Mouse (Mus musculus): ENCODE data around the gene H2-K1. TPM values are rescaled to one million over a fixed set of nuclear protein-coding genes. Genes with fewer than 3 reads are reported as not detected.

Gene H2-K1
- polyA plus RNA-seq, 2 experiments, result 25.5 to 27.0 TPM

GRCm38 (mm10) chr17:33948905-33949537, 51.1 kb downstream of the H2-K1 start:
- Histone ChIP-seq H3K4me1 (ENCODE audit: control insufficient read depth, insufficient read depth, low read length) (peaks cover 25% of the 10 kb centered on the region), H3K27me3 (ENCODE audit: control insufficient read depth, insufficient read depth, low read length) (no peaks in the 10 kb centered on the region), H3K4me3 (replicated peaks; ENCODE audit: low read length) (no peak overlapping the region), H3K4me2 (replicated peaks; ENCODE audit: low read depth, low read length, severe bottlenecking) (no peak overlapping the region), H3K9me3 (ENCODE audit: control insufficient read depth, low read length) (no peaks in the 10 kb centered on the region), H3K36me3 (ENCODE audit: control insufficient read depth, insufficient read depth, low read length) (peaks cover 80% of the 10 kb centered on the region), H3K9ac (ENCODE audit: low read depth, low read length, severe bottlenecking) (no peak overlapping the region), H3K27ac (replicated peaks; ENCODE audit: low read depth, low read length) (no peak overlapping the region)
- TF ChIP-seq POLR2A (IDR thresholded peaks at IDR 0.05; ENCODE audit: borderline replicate concordance, extremely low read depth, insufficient read depth, insufficient read length), result no peak
- ATAC-seq (ENCODE audit: low FRiP score, low read depth), result no peak
- WGBS, result 92% methylated on average over 19 of the region's 19 CpGs
- DNase-seq (ENCODE audit: low spot score), result no peak

- no peak overlapping the region for H3K4me3 ChIP-seq (replicated peaks; ENCODE audit: low read length)
- H3K36me3 ChIP-seq (ENCODE audit: control insufficient read depth, insufficient read depth, low read length), result peaks cover 79% of the 10 kb centered on the region
- ATAC-seq (ENCODE audit: low FRiP score, low read depth), result no peak
These were observed 51.9 kb downstream of the H2-K1 start for GRCm38 (mm10) chr17:33948090-33948904.

GRCm38 (mm10) chr17:33947430-33948089, 52.6 kb downstream of the H2-K1 start:
- no peak for TF ChIP-seq POLR2A (IDR thresholded peaks at IDR 0.05; ENCODE audit: borderline replicate concordance, extremely low read depth, insufficient read depth, insufficient read length)
- Histone ChIP-seq H3K4me1 (ENCODE audit: control insufficient read depth, insufficient read depth, low read length) (peaks cover 14% of the 10 kb centered on the region), H3K9me3 (ENCODE audit: control insufficient read depth, low read length) (no peaks in the 10 kb centered on the region), H3K36me3 (ENCODE audit: control insufficient read depth, insufficient read depth, low read length) (peaks cover 77% of the 10 kb centered on the region), H3K4me2 (replicated peaks; ENCODE audit: low read depth, low read length, severe bottlenecking) (no peak overlapping the region), H3K27ac (replicated peaks; ENCODE audit: low read depth, low read length) (no peak overlapping the region), H3K9ac (ENCODE audit: low read depth, low read length, severe bottlenecking) (no peak overlapping the region), H3K4me3 (replicated peaks; ENCODE audit: low read length) (no peak overlapping the region), H3K27me3 (ENCODE audit: control insufficient read depth, insufficient read depth, low read length) (no peaks in the 10 kb centered on the region)
- no peak for DNase-seq (ENCODE audit: low spot score)
- 92% methylated on average over 10 of the region's 10 CpGs for WGBS
- no peak for ATAC-seq (ENCODE audit: low FRiP score, low read depth)

More at GRCm38 (mm10) chr17:33948090-33948904, 51.9 kb downstream of the H2-K1 start:
- Histone ChIP-seq H3K4me2 (replicated peaks; ENCODE audit: low read depth, low read length, severe bottlenecking) (no peak overlapping the region), H3K27me3 (ENCODE audit: control insufficient read depth, insufficient read depth, low read length) (no peaks in the 10 kb centered on the region), H3K27ac (replicated peaks; ENCODE audit: low read depth, low read length) (no peak overlapping the region), H3K9ac (ENCODE audit: low read depth, low read length, severe bottlenecking) (no peak overlapping the region), H3K4me1 (ENCODE audit: control insufficient read depth, insufficient read depth, low read length) (peaks cover 21% of the 10 kb centered on the region), H3K9me3 (ENCODE audit: control insufficient read depth, low read length) (no peaks in the 10 kb centered on the region)
- no peak for DNase-seq (ENCODE audit: low spot score)
- WGBS, result 84% methylated on average over 22 of the region's 22 CpGs
- TF ChIP-seq POLR2A (IDR thresholded peaks at IDR 0.05; ENCODE audit: borderline replicate concordance, extremely low read depth, insufficient read depth, insufficient read length), result no peak

MicroRNAs encoded within 50 kb of the gene (microRNA counts, 519-probe panel; counts per million panel counts)
- not detected for microRNA mmu-miR-219

Small RNAs within 50 kb of the gene (microRNA-seq; reads per million reads assigned to microRNA genes)
- gene Mir219a-1, result 0.69 reads per million
- gene Mir219c, result not detected

Other genes starting within 250 kb of the H2-K1 start
Only the 30 nearest of the 33 such genes appear.
- 45.3 and 52.3 TPM in 2 replicates for gene Kank3, start 189.8 kb downstream of the H2-K1 start, polyA plus RNA-seq (2012; rRNA removed)
- 31.1 and 32.1 TPM in 2 replicates for gene Kank3, start 189.8 kb downstream of the H2-K1 start, polyA plus RNA-seq (2014; fragmentation: Nextera tagmentation; extraction: Ambion mirVana)
- 1,470 and 1,488 TPM in 2 replicates for gene Rps28, start 175.8 kb downstream of the H2-K1 start, polyA plus RNA-seq (2012; rRNA removed)
- 1,253 and 1,319 TPM in 2 replicates for gene Rps28, start 175.8 kb downstream of the H2-K1 start, polyA plus RNA-seq (2014; fragmentation: Nextera tagmentation; extraction: Ambion mirVana)
- gene Ndufa7, start 175.8 kb downstream of the H2-K1 start, polyA plus RNA-seq (2012; rRNA removed), result 302 and 363 TPM in 2 replicates
- gene Ndufa7, start 175.8 kb downstream of the H2-K1 start, polyA plus RNA-seq (2014; fragmentation: Nextera tagmentation; extraction: Ambion mirVana), result 505 and 530 TPM in 2 replicates
- 42.9 and 45.9 TPM in 2 replicates for gene Cd320, start 157.3 kb downstream of the H2-K1 start, polyA plus RNA-seq (2012; rRNA removed)
- 57.9 and 59.4 TPM in 2 replicates for gene Cd320, start 157.3 kb downstream of the H2-K1 start, polyA plus RNA-seq (2014; fragmentation: Nextera tagmentation; extraction: Ambion mirVana)
- gene Gm7029, start 126.5 kb downstream of the H2-K1 start, polyA plus RNA-seq (2012; rRNA removed), result not detected in 2 replicates
- not detected in 2 replicates for gene Gm7029, start 126.5 kb downstream of the H2-K1 start, polyA plus RNA-seq (2014; fragmentation: Nextera tagmentation; extraction: Ambion mirVana)
- 58.8 and 60.6 TPM in 2 replicates for gene Kifc1, start 109.7 kb downstream of the H2-K1 start, polyA plus RNA-seq (2012; rRNA removed)
- 6.2 and 6.7 TPM in 2 replicates for gene Kifc1, start 109.7 kb downstream of the H2-K1 start, polyA plus RNA-seq (2014; fragmentation: Nextera tagmentation; extraction: Ambion mirVana)
- 0.34 and 0.49 TPM in 2 replicates for gene Platr17, start 95.2 kb downstream of the H2-K1 start, polyA plus RNA-seq (2012; rRNA removed)
- gene Platr17, start 95.2 kb downstream of the H2-K1 start, polyA plus RNA-seq (2014; fragmentation: Nextera tagmentation; extraction: Ambion mirVana), result 0.32 and 0.40 TPM in 2 replicates
- gene Daxx, start 90.9 kb downstream of the H2-K1 start, polyA plus RNA-seq (2012; rRNA removed), result 46.1 and 53.6 TPM in 2 replicates
- 40.5 and 44.1 TPM in 2 replicates for gene Daxx, start 90.9 kb downstream of the H2-K1 start, polyA plus RNA-seq (2014; fragmentation: Nextera tagmentation; extraction: Ambion mirVana)
- gene Tapbp, start 84.4 kb downstream of the H2-K1 start, polyA plus RNA-seq (2012; rRNA removed), result 18.7 and 23.8 TPM in 2 replicates
- gene Tapbp, start 84.4 kb downstream of the H2-K1 start, polyA plus RNA-seq (2014; fragmentation: Nextera tagmentation; extraction: Ambion mirVana), result 28.9 and 30.5 TPM in 2 replicates
- gene Zbtb22, start 84.4 kb downstream of the H2-K1 start, polyA plus RNA-seq (2012; rRNA removed), result 27.9 and 34.0 TPM in 2 replicates
- gene Zbtb22, start 84.4 kb downstream of the H2-K1 start, polyA plus RNA-seq (2014; fragmentation: Nextera tagmentation; extraction: Ambion mirVana), result 10.1 and 10.8 TPM in 2 replicates
- 193 and 265 TPM in 2 replicates for gene Rgl2, start 70.8 kb downstream of the H2-K1 start, polyA plus RNA-seq (2012; rRNA removed)
- gene Rgl2, start 70.8 kb downstream of the H2-K1 start, polyA plus RNA-seq (2014; fragmentation: Nextera tagmentation; extraction: Ambion mirVana), result 48.7 and 51.8 TPM in 2 replicates
- 53.6 and 104 TPM in 2 replicates for gene Pfdn6, start 60.0 kb downstream of the H2-K1 start, polyA plus RNA-seq (2012; rRNA removed)
- 135 and 142 TPM in 2 replicates for gene Pfdn6, start 60.0 kb downstream of the H2-K1 start, polyA plus RNA-seq (2014; fragmentation: Nextera tagmentation; extraction: Ambion mirVana)
- gene Wdr46, start 59.7 kb downstream of the H2-K1 start, polyA plus RNA-seq (2012; rRNA removed), result 30.5 and 30.9 TPM in 2 replicates
- 21.6 and 25.0 TPM in 2 replicates for gene Wdr46, start 59.7 kb downstream of the H2-K1 start, polyA plus RNA-seq (2014; fragmentation: Nextera tagmentation; extraction: Ambion mirVana)
- 7.7 and 9.3 TPM in 2 replicates for gene B3galt4, start 48.9 kb downstream of the H2-K1 start, polyA plus RNA-seq (2012; rRNA removed)
- 4.0 and 6.6 TPM in 2 replicates for gene B3galt4, start 48.9 kb downstream of the H2-K1 start, polyA plus RNA-seq (2014; fragmentation: Nextera tagmentation; extraction: Ambion mirVana)
- 48.8 and 62.7 TPM in 2 replicates for gene Vps52, start 44.5 kb downstream of the H2-K1 start, polyA plus RNA-seq (2012; rRNA removed)
- 38.6 and 43.4 TPM in 2 replicates for gene Vps52, start 44.5 kb downstream of the H2-K1 start, polyA plus RNA-seq (2014; fragmentation: Nextera tagmentation; extraction: Ambion mirVana)
- 1,284 and 1,402 TPM in 2 replicates for gene Rps18, start 44.3 kb downstream of the H2-K1 start, polyA plus RNA-seq (2012; rRNA removed)
- 2,129 and 2,245 TPM in 2 replicates for gene Rps18, start 44.3 kb downstream of the H2-K1 start, polyA plus RNA-seq (2014; fragmentation: Nextera tagmentation; extraction: Ambion mirVana)
- gene Ring1, start 24.3 kb upstream of the H2-K1 start, polyA plus RNA-seq (2012; rRNA removed), result 54.0 and 81.7 TPM in 2 replicates
- gene Ring1, start 24.3 kb upstream of the H2-K1 start, polyA plus RNA-seq (2014; fragmentation: Nextera tagmentation; extraction: Ambion mirVana), result 7.0 and 8.4 TPM in 2 replicates
- gene H2-Ke6, start 27.7 kb upstream of the H2-K1 start, polyA plus RNA-seq (2012; rRNA removed), result 104 and 109 TPM in 2 replicates
- gene H2-Ke6, start 27.7 kb upstream of the H2-K1 start, polyA plus RNA-seq (2014; fragmentation: Nextera tagmentation; extraction: Ambion mirVana), result 46.4 and 48.1 TPM in 2 replicates
- 197 and 283 TPM in 2 replicates for gene Slc39a7, start 31.3 kb upstream of the H2-K1 start, polyA plus RNA-seq (2012; rRNA removed)
- 132 and 133 TPM in 2 replicates for gene Slc39a7, start 31.3 kb upstream of the H2-K1 start, polyA plus RNA-seq (2014; fragmentation: Nextera tagmentation; extraction: Ambion mirVana)
- gene Rxrb, start 31.5 kb upstream of the H2-K1 start, polyA plus RNA-seq (2012; rRNA removed), result 83.2 and 98.9 TPM in 2 replicates
- gene Rxrb, start 31.5 kb upstream of the H2-K1 start, polyA plus RNA-seq (2014; fragmentation: Nextera tagmentation; extraction: Ambion mirVana), result 29.2 and 33.6 TPM in 2 replicates
- 201 and 242 TPM in 2 replicates for gene Col11a2, start 39.1 kb upstream of the H2-K1 start, polyA plus RNA-seq (2012; rRNA removed)
- gene Col11a2, start 39.1 kb upstream of the H2-K1 start, polyA plus RNA-seq (2014; fragmentation: Nextera tagmentation; extraction: Ambion mirVana), result 71.6 and 72.1 TPM in 2 replicates
- gene H2-Oa, start 92.0 kb upstream of the H2-K1 start, polyA plus RNA-seq (2012; rRNA removed), result 1.0 and 1.7 TPM in 2 replicates
- 0.70 and 0.85 TPM in 2 replicates for gene H2-Oa, start 92.0 kb upstream of the H2-K1 start, polyA plus RNA-seq (2014; fragmentation: Nextera tagmentation; extraction: Ambion mirVana)
- gene H2-DMa, start 119.2 kb upstream of the H2-K1 start, polyA plus RNA-seq (2012; rRNA removed), result 13.1 and 20.2 TPM in 2 replicates
- gene H2-DMa, start 119.2 kb upstream of the H2-K1 start, polyA plus RNA-seq (2014; fragmentation: Nextera tagmentation; extraction: Ambion mirVana), result 16.8 and 19.0 TPM in 2 replicates
- gene Brd2, start 122.3 kb upstream of the H2-K1 start, polyA plus RNA-seq (2012; rRNA removed), result 197 and 217 TPM in 2 replicates
- 121 and 141 TPM in 2 replicates for gene Brd2, start 122.3 kb upstream of the H2-K1 start, polyA plus RNA-seq (2014; fragmentation: Nextera tagmentation; extraction: Ambion mirVana)
- 0.31 and 0.54 TPM in 2 replicates for gene H2-DMb2, start 143.0 kb upstream of the H2-K1 start, polyA plus RNA-seq (2012; rRNA removed)
- 0.23 and 0.36 TPM in 2 replicates for gene H2-DMb2, start 143.0 kb upstream of the H2-K1 start, polyA plus RNA-seq (2014; fragmentation: Nextera tagmentation; extraction: Ambion mirVana)
- 4.2 and 6.9 TPM in 2 replicates for gene H2-DMb1, start 152.7 kb upstream of the H2-K1 start, polyA plus RNA-seq (2012; rRNA removed)
- 2.4 and 2.7 TPM in 2 replicates for gene H2-DMb1, start 152.7 kb upstream of the H2-K1 start, polyA plus RNA-seq (2014; fragmentation: Nextera tagmentation; extraction: Ambion mirVana)
- 11.0 and 12.1 TPM in 2 replicates for gene Tap1, start 187.2 kb upstream of the H2-K1 start, polyA plus RNA-seq (2012; rRNA removed)
- gene Tap1, start 187.2 kb upstream of the H2-K1 start, polyA plus RNA-seq (2014; fragmentation: Nextera tagmentation; extraction: Ambion mirVana), result 11.2 and 14.2 TPM in 2 replicates
- gene Psmb9, start 187.4 kb upstream of the H2-K1 start, polyA plus RNA-seq (2012; rRNA removed), result 2.2 and 3.7 TPM in 2 replicates
- 3.4 and 3.9 TPM in 2 replicates for gene Psmb9, start 187.4 kb upstream of the H2-K1 start, polyA plus RNA-seq (2014; fragmentation: Nextera tagmentation; extraction: Ambion mirVana)
- 6.8 and 7.3 TPM in 2 replicates for gene Psmb8, start 197.4 kb upstream of the H2-K1 start, polyA plus RNA-seq (2012; rRNA removed)
- gene Psmb8, start 197.4 kb upstream of the H2-K1 start, polyA plus RNA-seq (2014; fragmentation: Nextera tagmentation; extraction: Ambion mirVana), result 9.2 and 9.4 TPM in 2 replicates
- gene Tap2, start 203.2 kb upstream of the H2-K1 start, polyA plus RNA-seq (2012; rRNA removed), result 2.9 and 3.0 TPM in 2 replicates
- 2.3 and 2.4 TPM in 2 replicates for gene Tap2, start 203.2 kb upstream of the H2-K1 start, polyA plus RNA-seq (2014; fragmentation: Nextera tagmentation; extraction: Ambion mirVana)

Data from limb, embryonic 14.5 days (tissue).